Mouse (Mus musculus): Measurements from ENCODE around the gene Dctn5.

- TF ChIP-seq MYOG (IDR thresholded peaks at IDR 0.05; ENCODE audit: control insufficient read depth in 1 of 3, insufficient read depth in 1 of 3, insufficient read length in 2 of 3, low read depth in 2 of 3) (no peak), POLR2A (IDR thresholded peaks at IDR 0.05; ENCODE audit: insufficient read length, low read depth) (no peak)
Measured at GRCm38 (mm10) chr7:122158488-122158887, 25.6 kb downstream of the Dctn5 start.

All from myocyte (in vitro differentiated cells).